Comparison of ENCODE assay signal across 22 mouse cellular contexts in the genomic region with DNA sequence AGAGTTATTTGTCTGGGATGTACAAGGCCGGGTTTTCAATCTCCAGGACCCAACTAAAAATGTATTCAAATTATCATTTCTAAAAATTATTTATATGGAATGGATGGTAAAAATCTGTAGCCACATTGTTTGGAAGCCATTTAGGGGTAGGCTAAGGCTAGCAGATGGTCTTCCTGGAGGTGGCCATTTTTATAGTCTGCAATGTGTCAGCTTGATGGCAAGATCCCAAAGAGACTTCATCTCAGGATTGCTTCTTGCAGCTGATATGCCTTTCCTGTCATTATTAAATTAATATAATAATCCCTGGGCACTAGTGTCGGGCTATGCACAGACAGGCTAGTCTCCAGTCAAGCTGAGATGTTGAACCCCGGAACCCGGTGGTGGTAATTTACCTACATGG.
"Had no signal": no experiment of that assay in that cellular context is flagged by ENCODE, and none has a peak within 500 bp of the region (broad histone marks: within the 10 kb centered on the region; RNA-seq: fewer than 3 reads in every experiment).

No protein-coding gene starts in this region.

- H3K4me1 ChIP-seq: limb, embryonic 10.5 days; limb, embryonic 13.5 days; liver, embryonic 15.5 days; lung, embryonic 15.5 days; midbrain, embryonic 13.5 days; neural tube, embryonic 13.5 days had no signal

- DNase-seq: kidney, postnatal 25 days; layer of hippocampus, adult 9-11 months; liver; lung, adult 18-20 months; lung, postnatal 10 days; lung, postnatal 36 days; thymus, adult 2 months; thymus, postnatal 14 days; thymus, postnatal 4 days had no signal

- H3K27ac ChIP-seq: kidney, postnatal 0 days; layer of hippocampus, adult 2 months; limb, embryonic 10.5 days; limb, embryonic 13.5 days; liver, embryonic 12.5 days; liver, embryonic 15.5 days; lung, embryonic 15.5 days; midbrain, embryonic 10.5 days; midbrain, embryonic 13.5 days; neural tube, embryonic 13.5 days; stomach, postnatal 0 days had no signal

- H3K4me3 ChIP-seq: layer of hippocampus, adult 2 months; limb, embryonic 10.5 days; limb, embryonic 13.5 days; liver, embryonic 12.5 days; liver, embryonic 15.5 days; lung, embryonic 15.5 days; megakaryocyte, embryonic 14.5 days; midbrain, embryonic 10.5 days; midbrain, embryonic 13.5 days; myocyte; neural tube, embryonic 13.5 days had no signal

- H3K27me3 ChIP-seq: limb, embryonic 13.5 days; liver, embryonic 12.5 days; liver, embryonic 15.5 days; lung, embryonic 15.5 days; megakaryocyte, embryonic 14.5 days; midbrain, embryonic 13.5 days; neural tube, embryonic 13.5 days had no signal
